Mouse (Mus musculus): ENCODE data around the gene Tha1.

DNA sequence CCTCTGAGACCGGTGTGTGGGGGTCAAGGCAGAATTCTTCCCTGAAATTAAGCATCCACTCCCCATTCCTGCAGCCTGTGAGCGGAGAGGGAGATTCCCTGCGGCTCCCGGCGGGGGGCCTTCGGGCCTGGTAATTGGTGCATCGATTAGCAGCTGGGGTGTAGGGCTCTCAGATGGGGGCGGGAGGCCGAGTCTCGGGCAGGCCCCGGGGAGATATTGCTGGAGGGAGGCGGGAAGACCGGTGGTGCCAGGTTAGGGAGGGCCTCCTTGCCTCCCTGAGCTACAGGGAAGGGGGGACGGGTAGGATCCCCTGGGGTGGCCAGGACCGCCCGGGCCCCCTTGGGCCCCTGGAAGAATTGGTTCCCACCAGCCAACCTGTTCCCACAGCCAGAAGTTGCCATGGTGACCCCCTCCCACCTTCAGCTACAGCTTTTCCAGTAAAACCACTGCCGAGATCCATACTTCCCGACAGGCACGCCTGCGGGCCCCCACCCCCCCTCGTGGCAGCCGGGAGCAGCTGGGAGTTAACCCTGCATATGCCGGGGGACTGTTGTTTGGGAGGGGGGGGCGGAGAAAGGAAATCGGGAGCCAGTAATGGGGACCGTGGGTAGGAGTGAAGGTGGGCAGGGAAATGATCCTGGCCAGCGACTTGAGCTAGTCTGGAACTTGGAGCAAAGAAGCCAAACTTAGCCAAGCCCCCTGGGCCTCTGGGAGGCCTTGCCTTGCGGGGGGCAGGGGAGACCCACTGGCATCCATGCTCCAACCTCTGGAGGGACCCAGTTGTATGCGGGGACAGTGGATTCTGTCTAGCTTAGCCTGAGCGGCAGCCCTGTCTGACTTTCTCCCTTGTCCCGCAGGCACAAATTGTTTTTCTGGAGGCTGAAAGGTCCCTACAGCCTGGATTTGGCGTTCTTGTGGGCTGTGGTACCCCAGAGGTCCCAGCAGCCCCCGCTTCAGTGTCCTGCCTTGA, 15.9 kb upstream of the Tha1 start:
- TF ChIP-seq POLR2A (IDR thresholded peaks at IDR 0.05; ENCODE audit: insufficient read depth, low read depth, low read length) = no peak
- TF ChIP-seq CTCF (IDR thresholded peaks at IDR 0.05; ENCODE audit: insufficient read depth, low read depth, low read length) = no peak

Measured in olfactory bulb, adult 2 months (tissue).